Mouse (Mus musculus): ENCODE measurements at regions not wholly inside any gene's neighbourhood (a gene's known extent, or its start where the extent isn't known, plus 50 kb on each side); places are given as distances from the start of the nearest gene placed in this dataset.

GRCm38 (mm10) chr3:8731398-8731797 lies 878.5 kb downstream of the Zfp704 start:
- TF ChIP-seq CTCF (IDR thresholded peaks at IDR 0.05; ENCODE audit: low read depth, low read length) (no peak), POLR2A (IDR thresholded peaks at IDR 0.05; ENCODE audit: insufficient read depth, low read length) (no peak), EP300 (IDR thresholded peaks at IDR 0.05; ENCODE audit: insufficient read depth, low read depth, low read length) (no peak)

All from ES-Bruce4 (cell line).